Mouse (Mus musculus) G1E (cell line): ENCODE data around the gene Cd300a. TPM values are rescaled to one million over a fixed set of nuclear protein-coding genes. Genes with fewer than 3 reads are reported as not detected.

Experiments
- ATAC-seq: 2 replicates; pipeline ENCODE4 v1.8.0; 2016; ENCODE audit warnings: mild to moderate bottlenecking; ENCODE audit not compliant: insufficient number of reproducible peaks, poor library complexity, low FRiP score, severe bottlenecking; ENCODE audit errors: extremely low read depth
- DNase-seq: peaks from one replicate; pipeline ENCODE4 v3.0.0; 2012; ENCODE audit warnings: low spot score
- H3K27me3 ChIP-seq: 2 replicates; pipeline ENCODE4 v1.6.1; 2012; ENCODE audit warnings: mild to moderate bottlenecking, low read length, inconsistent platforms; ENCODE audit not compliant: insufficient read depth
- H3K36me3 ChIP-seq: replicated peaks from 2 replicates; pipeline ENCODE3; 2012; ENCODE audit warnings: mild to moderate bottlenecking, inconsistent platforms
- H3K4me1 ChIP-seq: 2 replicates; pipeline ENCODE4 v1.6.1; 2012; ENCODE audit warnings: low read depth, low read length, inconsistent platforms, mixed read lengths; ENCODE audit not compliant: insufficient read depth
- H3K4me3 ChIP-seq: 2 replicates; pipeline ENCODE4 v1.5.1; 2012; ENCODE audit warnings: low read depth, mild to moderate bottlenecking, inconsistent platforms, low read length, moderate library complexity, mixed read lengths
- H3K9me3 ChIP-seq: replicated peaks from 2 replicates; pipeline ENCODE4 v1.6.1; 2012; ENCODE audit warnings: inconsistent platforms
- CTCF ChIP-seq: IDR thresholded peaks from 2 replicates; pipeline ENCODE4 v1.5.1; 2012; ENCODE audit warnings: low read depth, low read length, inconsistent platforms, mixed read lengths
- GATA1 ChIP-seq: IDR thresholded peaks from 2 replicates; pipeline ENCODE4 v1.6.1; 2012; ENCODE audit warnings: borderline replicate concordance, low read length, inconsistent platforms, mixed read lengths
- GATA2 ChIP-seq: IDR thresholded peaks from 2 replicates; pipeline ENCODE4 v1.6.1; 2012; ENCODE audit warnings: low read depth, low read length, inconsistent platforms, borderline replicate concordance
- POLR2AphosphoS5 ChIP-seq: IDR thresholded peaks from 2 replicates; pipeline ENCODE4 v1.6.1; 2012; ENCODE audit warnings: low read depth, low read length, inconsistent platforms; ENCODE audit not compliant: insufficient replicate concordance
- TAL1 ChIP-seq: conservative IDR thresholded peaks from 2 replicates; pipeline ENCODE4 v1.6.1; 2012; ENCODE audit warnings: low read depth, low read length, inconsistent platforms, mixed read lengths
- polyA plus RNA-seq: library from polyadenylated mRNA; stranded (reverse); fragments of >175 nt; gene quantifications from 2 replicates; pipeline ENCODE4 v1.2.3, GENCODE M21; 2012
- total RNA-seq, 2 experiments: library from RNA; stranded (forward) in 1 of 2; stranded (reverse) in 1 of 2; fragments of 200-1000 nt in 1 of 2; fragments of >200 nt in 1 of 2; fragmentation: Nextera tagmentation in 1 of 2; gene quantifications; 2 replicates each; pipeline ENCODE4 v1.2.3; 2014 to 2017

The Cd300a gene
- total and polyA plus RNA-seq, 3 experiments = 0.11 TPM; not detected in 2

DNA sequence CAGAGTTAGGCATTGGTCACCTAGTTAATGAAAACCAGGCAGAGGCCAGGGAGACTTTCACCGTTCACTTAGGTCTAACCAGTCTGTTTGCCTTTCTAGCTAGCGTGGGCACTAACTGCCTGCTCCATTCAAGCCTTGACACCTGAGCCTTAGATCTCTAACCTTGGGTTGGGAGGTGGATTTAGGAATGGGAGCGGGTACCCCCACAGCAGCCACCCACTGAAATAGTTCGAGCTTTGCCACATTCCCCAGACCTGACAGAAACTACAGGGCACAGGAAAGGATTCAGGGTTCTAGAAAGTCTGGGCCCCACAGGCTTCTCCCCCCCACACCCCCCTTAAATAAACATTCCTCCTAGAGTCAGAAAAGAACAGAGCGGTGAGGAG lies 39.8 kb upstream of the Cd300a start:
- ATAC-seq (no peak), DNase-seq (no peak)
- TF ChIP-seq GATA1 = no peak
- no peak for TF ChIP-seq TAL1
- no peak for TF ChIP-seq GATA2
- no peak for TF ChIP-seq CTCF
- no peak for TF ChIP-seq POLR2AphosphoS5
- no peaks in the 10 kb centered on the region for H3K27me3 ChIP-seq
- no peaks in the 10 kb centered on the region for H3K36me3 ChIP-seq
- peaks cover 80% of the 10 kb centered on the region for H3K9me3 ChIP-seq
- H3K4me3 ChIP-seq = no peak overlapping the region
- H3K4me1 ChIP-seq = no peaks in the 10 kb centered on the region

DNA sequence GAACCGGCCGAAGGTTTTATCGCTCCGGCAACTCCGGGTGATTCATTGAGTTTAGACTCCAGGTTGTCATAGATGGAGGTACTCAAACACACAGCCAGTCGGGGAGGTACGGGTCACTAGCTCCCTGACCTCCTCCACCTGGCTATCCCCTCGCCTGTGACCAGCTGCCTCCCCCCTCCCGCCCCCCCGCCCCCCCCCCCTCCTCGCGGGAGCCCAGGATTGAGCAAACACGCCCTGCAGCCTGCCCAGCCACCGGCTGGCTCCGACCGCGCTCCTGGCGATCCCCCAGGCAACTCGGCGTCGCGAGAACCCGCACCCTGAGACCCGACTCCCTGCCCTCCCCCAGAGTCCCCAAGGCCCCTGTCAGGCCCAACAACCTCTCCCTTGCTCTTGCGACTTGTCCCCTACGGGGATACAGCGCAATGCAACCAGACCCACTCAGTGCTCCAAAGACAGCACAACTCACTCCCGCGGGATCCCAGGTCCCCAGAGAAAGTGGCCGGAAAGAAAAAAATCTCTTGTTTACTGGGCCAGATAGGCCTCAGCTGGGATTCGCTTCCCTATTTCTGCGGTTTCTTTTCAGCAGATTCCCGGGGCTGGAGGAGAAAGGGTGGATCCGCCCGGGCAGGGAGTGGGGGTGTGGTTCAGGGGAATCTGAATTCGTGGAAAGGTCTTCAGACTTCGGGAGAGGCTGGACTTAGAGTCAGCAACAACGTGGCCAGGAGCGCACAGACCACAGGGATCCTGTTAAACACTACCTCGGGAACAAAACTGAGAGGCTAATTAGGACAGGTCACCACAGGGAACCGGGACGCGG lies 39.2 kb upstream of the Cd300a start, which contains the start of gene Gprc5c:
Gene Gprc5c, plus strand, starts transcription at position 701 of the 817 bp plus-strand sequence.
- H3K36me3 ChIP-seq = no peaks in the 10 kb centered on the region
- TF ChIP-seq TAL1 = no peak
- no peak for TF ChIP-seq GATA1
- TF ChIP-seq GATA2 = no peak
- no peak for TF ChIP-seq CTCF
- no peak for TF ChIP-seq POLR2AphosphoS5

DNA sequence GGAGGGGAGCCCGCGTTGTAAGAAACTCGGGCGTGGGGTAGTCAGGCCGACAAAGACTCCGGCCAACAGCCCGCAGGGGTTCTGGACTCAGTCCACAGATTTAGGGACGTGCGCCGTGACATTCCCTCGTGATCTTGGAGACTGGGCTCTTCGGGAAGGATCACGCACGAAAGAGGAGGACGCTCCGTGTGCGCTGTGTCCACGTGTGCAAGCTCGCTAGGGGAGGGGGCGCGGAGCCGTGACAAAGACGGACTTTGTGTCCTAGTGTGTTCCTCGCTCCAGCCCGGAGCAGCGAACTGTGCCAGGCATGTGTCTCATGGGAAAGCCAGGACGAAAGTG lies 38.6 kb upstream of the Cd300a start:
- TF ChIP-seq GATA1 = no peak
- no peak for TF ChIP-seq POLR2AphosphoS5
- TF ChIP-seq TAL1 = no peak
- no peak for TF ChIP-seq CTCF
- TF ChIP-seq GATA2 = no peak
- peak overlapping the region; percentile 3; the same call in 1 of the 2 replicates for H3K4me3 ChIP-seq
- no peaks in the 10 kb centered on the region for H3K36me3 ChIP-seq
- no peak for DNase-seq
- ATAC-seq = no peak
- H3K9me3 ChIP-seq = peaks cover 78% of the 10 kb centered on the region
- H3K27me3 ChIP-seq = no peaks in the 10 kb centered on the region
- no peaks in the 10 kb centered on the region for H3K4me1 ChIP-seq

More for the DNA sequence above, 39.2 kb upstream of the Cd300a start, which contains the start of gene Gprc5c:
- H3K4me3 ChIP-seq = peak within 1 kb of the TSS; percentile 3; the same call in 1 of the 2 replicates
- peaks cover 77% of the 10 kb centered on the region for H3K9me3 ChIP-seq
- no peaks in the 10 kb centered on the region for H3K4me1 ChIP-seq
- ATAC-seq (no peak), DNase-seq (no peak)
- H3K27me3 ChIP-seq = no peaks in the 10 kb centered on the region

DNA sequence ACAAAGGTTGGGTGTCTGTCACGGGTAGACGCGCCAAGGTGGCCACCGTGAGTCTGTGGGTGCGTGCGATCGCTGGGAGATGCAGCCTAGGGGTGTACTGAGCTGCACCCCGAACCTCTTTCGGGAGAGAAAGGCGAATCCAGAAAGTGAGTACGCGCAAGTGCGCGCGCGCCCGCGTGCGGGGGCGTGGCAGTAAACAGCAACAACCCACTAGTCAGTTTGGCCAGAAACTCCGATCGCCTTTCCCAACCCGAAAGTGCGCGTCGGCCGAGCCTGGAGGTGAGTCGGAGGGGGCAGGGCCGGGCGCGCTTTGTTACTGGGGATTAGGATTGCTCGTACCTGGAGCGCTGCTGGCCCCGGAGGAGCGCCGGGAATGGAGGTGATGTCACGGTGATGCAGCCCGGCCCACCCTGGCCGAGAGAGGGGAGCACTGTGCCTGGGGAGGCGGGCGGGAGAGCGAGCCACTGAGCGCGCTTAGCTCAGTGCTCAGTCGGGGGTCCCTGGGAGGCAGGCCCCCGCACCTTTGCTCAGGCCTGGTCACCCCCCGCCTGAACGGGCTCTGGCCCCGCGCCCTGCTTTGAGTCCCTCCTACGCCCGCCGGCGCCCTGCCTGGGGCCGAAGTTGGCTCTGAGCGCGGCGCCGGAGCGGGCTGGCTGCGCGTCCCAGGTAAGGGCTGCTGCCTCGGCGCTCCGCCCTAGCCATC lies 38.1 kb upstream of the Cd300a start:
- H3K4me1 ChIP-seq = no peaks in the 10 kb centered on the region
- ATAC-seq (no peak), DNase-seq (no peak)
- peak overlapping the region; percentile 3; the same call in 1 of the 2 replicates for H3K4me3 ChIP-seq
- no peaks in the 10 kb centered on the region for H3K36me3 ChIP-seq
- H3K9me3 ChIP-seq = peaks cover 74% of the 10 kb centered on the region
- no peak for TF ChIP-seq CTCF
- TF ChIP-seq TAL1 = no peak
- no peak for TF ChIP-seq GATA1
- no peak for TF ChIP-seq POLR2AphosphoS5
- TF ChIP-seq GATA2 = no peak
- no peaks in the 10 kb centered on the region for H3K27me3 ChIP-seq

DNA sequence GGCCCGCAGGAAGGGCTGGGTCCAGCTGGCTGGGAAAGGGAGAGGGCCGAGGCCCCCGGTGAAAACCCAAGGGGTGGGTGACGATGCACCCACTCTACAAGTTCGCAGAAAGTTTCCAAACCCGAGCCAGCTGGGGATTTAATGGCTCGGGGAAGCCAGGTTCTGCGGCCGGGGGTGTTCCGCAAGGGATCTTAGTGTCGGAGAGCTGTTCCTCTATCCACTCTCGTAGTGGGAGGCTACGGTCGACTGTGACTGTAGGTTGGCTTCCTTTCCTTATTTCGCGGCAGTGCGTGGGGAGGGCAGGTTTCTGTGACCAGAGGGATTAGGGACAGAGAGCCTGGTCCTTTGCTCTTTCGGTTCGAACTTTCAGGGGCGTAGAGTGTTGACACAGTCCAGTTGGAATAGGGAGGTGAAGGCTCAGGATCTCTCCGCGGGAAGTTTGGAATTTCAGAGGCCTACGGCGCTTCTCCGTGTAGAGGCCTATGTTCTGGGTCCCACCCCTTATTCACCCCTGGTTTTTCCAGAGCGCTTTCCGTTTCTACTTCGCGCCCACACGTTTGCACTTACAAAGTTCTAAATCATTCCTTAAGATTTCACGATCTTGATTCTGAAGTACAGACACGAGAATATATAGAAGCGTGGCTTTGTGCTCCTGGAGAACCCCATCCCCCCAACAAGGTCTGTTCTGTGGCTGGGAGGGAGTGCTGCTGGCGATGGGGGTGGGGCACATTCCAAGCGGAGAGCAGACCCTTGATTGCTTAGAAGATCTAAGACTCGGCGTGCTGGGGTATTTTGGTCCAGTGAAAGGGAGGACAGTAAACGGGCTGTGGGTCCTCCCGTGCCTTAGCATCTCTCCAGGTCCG lies 37.3 kb upstream of the Cd300a start:
- TF ChIP-seq POLR2AphosphoS5 (no peak), GATA1 (no peak), CTCF (no peak), GATA2 (no peak), TAL1 (no peak)
- Histone ChIP-seq H3K36me3 (no peaks in the 10 kb centered on the region), H3K4me1 (no peaks in the 10 kb centered on the region), H3K27me3 (no peaks in the 10 kb centered on the region), H3K4me3 (peak overlapping the region; percentile 3; the same call in 1 of the 2 replicates), H3K9me3 (peaks cover 68% of the 10 kb centered on the region)
- ATAC-seq (no peak), DNase-seq (no peak)
